Mouse (Mus musculus) c-Kit-positive CD71-positive TER-119-positive erythroid progenitor cells, embryonic 14.5 days (primary cell): Measurements from ENCODE around the gene Sidt1.
A peak's percentile ranks its signal among the peaks of the same experiment; 100 is the strongest.

Experiments
- DNase-seq: peaks from one replicate; pipeline ENCODE4 v3.0.0-alpha.2; 2013; ENCODE audit warnings: low spot score

Sidt1 gene

GRCm38 (mm10) chr16:44332861-44333284 lies at the start of gene Sidt1:
Gene Sidt1 (minus strand): TSS chr16:44333196.
- DNase-seq, result no peak

- DNase-seq, result no peak
Measured at GRCm38 (mm10) chr16:44381578-44381977, 48.6 kb upstream of the Sidt1 start.

GRCm38 (mm10) chr16:44380006-44380405 lies 47.0 kb upstream of the Sidt1 start:
- DNase-seq, result no peak

- no peak for DNase-seq
Measured at GRCm38 (mm10) chr16:44375459-44375858, 42.5 kb upstream of the Sidt1 start.

- DNase-seq, result no peak
Measured at GRCm38 (mm10) chr16:44365522-44365921, 32.5 kb upstream of the Sidt1 start.

GRCm38 (mm10) chr16:44361921-44362890 lies 29.2 kb upstream of the Sidt1 start:
- DNase-seq, result peak; percentile 40

- peak; percentile 85 for DNase-seq
Measured at GRCm38 (mm10) chr16:44357571-44358268, 24.7 kb upstream of the Sidt1 start.

GRCm38 (mm10) chr16:44356291-44356690 lies 23.3 kb upstream of the Sidt1 start:
- DNase-seq, result no peak

GRCm38 (mm10) chr16:44349801-44350397 lies 16.9 kb upstream of the Sidt1 start:
- no peak for DNase-seq

- peak; percentile 90 for DNase-seq
Measured at GRCm38 (mm10) chr16:44347071-44347901, 14.3 kb upstream of the Sidt1 start, which contains the start of gene Spice1. Gene Spice1 (plus strand): TSS chr16:44347121.

GRCm38 (mm10) chr16:44337541-44337940 lies 4.5 kb upstream of the Sidt1 start:
- no peak for DNase-seq

GRCm38 (mm10) chr16:44331995-44332860 lies 768 bp downstream of the Sidt1 start:
- no peak for DNase-seq

- DNase-seq, result no peak
Measured at GRCm38 (mm10) chr16:44331671-44331994, 1.4 kb downstream of the Sidt1 start.

- DNase-seq, result no peak
Measured at GRCm38 (mm10) chr16:44331154-44331553, 1.8 kb downstream of the Sidt1 start.

GRCm38 (mm10) chr16:44330657-44331056 lies 2.3 kb downstream of the Sidt1 start:
- DNase-seq, result no peak

- no peak for DNase-seq
Measured at GRCm38 (mm10) chr16:44328644-44329043, 4.4 kb downstream of the Sidt1 start.

- DNase-seq, result no peak
Measured at GRCm38 (mm10) chr16:44320232-44320631, 12.8 kb downstream of the Sidt1 start.

- no peak for DNase-seq
Measured at GRCm38 (mm10) chr16:44316350-44316749, 16.6 kb downstream of the Sidt1 start.

- DNase-seq, result no peak
Measured at GRCm38 (mm10) chr16:44313422-44313821, 19.6 kb downstream of the Sidt1 start.

GRCm38 (mm10) chr16:44305606-44306005 lies 27.4 kb downstream of the Sidt1 start:
- no peak for DNase-seq

- DNase-seq, result no peak
Measured at GRCm38 (mm10) chr16:44303822-44304221, 29.2 kb downstream of the Sidt1 start.
